Mouse (Mus musculus) lung, postnatal 10 days (tissue): Measurements from ENCODE around the gene Rab42.

Experiments
- DNase-seq: peaks from one replicate; pipeline ENCODE4 v3.0.0; 2021

The Rab42 gene

GRCm38 (mm10) chr4:132269740-132270560 is 33.2 kb downstream of the Rab42 start:
- DNase-seq: peak; percentile 91

- DNase-seq: peak; percentile 34
Measured at GRCm38 (mm10) chr4:132268871-132269739, 34.1 kb downstream of the Rab42 start.

- no peak for DNase-seq
Measured at GRCm38 (mm10) chr4:132266835-132267349, 36.3 kb downstream of the Rab42 start.

GRCm38 (mm10) chr4:132263313-132263712 is 39.9 kb downstream of the Rab42 start:
- DNase-seq: no peak

GRCm38 (mm10) chr4:132262358-132262616 is 40.9 kb downstream of the Rab42 start:
- no peak for DNase-seq

GRCm38 (mm10) chr4:132261514-132262357 is 41.4 kb downstream of the Rab42 start, which contains the start of gene Gmeb1:
Gene Gmeb1, minus strand, starts transcription at chr4:132261602.
- peak; percentile 82 for DNase-seq

- peak; percentile 56 for DNase-seq
Measured at GRCm38 (mm10) chr4:132260404-132261379, 42.5 kb downstream of the Rab42 start.

GRCm38 (mm10) chr4:132259248-132259647 is 43.9 kb downstream of the Rab42 start:
- no peak for DNase-seq

GRCm38 (mm10) chr4:132256384-132256783 is 46.8 kb downstream of the Rab42 start:
- no peak for DNase-seq

GRCm38 (mm10) chr4:132254986-132255385 is 48.2 kb downstream of the Rab42 start:
- no peak for DNase-seq

GRCm38 (mm10) chr4:132253622-132254021 is 49.6 kb downstream of the Rab42 start:
- DNase-seq: no peak

GRCm38 (mm10) chr4:132253128-132253527 is 50.1 kb downstream of the Rab42 start:
- DNase-seq: no peak
